Mouse (Mus musculus) neutrophil, adult 65 days (primary cell): Measurements from ENCODE around the gene Olfr1046. TPM values are rescaled to one million over a fixed set of nuclear protein-coding genes. Genes with fewer than 3 reads are reported as not detected.

Source experiments
- total RNA-seq: library from RNA; stranded (reverse); gene quantifications from 2 replicates; pipeline ENCODE4 v1.2.4, GENCODE M21; 2023

The Olfr1046 gene
- total RNA-seq: not detected in 2 replicates

DNA sequence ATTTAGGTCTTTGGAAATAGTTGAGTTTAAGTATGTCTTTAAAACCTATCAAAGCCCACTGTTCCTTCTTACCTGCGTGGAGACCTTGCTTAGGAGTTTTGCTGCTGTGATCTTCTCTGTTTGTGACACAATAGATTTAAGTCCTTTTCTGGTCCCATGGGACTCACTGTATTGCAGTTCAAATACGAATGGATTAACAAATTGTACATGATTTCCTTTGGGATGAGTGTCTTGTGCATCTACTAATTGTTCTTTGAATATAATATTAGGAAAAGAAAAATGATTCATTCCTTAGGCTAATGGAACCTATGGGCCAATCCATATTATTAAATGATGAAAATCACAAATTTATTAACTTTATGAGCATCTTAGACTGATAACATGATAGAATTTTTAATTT, at the start of gene Olfr1046:
Olfr1046 (minus strand) TSS at position 101 of the 400 bp plus-strand sequence.

GRCm38 (mm10) chr2:86258228-86258627, 39.1 kb upstream of the Olfr1046 start, which contains the start of gene Olfr1049:
Gene Olfr1049, minus strand, starts transcription at chr2:86258328.

DNA sequence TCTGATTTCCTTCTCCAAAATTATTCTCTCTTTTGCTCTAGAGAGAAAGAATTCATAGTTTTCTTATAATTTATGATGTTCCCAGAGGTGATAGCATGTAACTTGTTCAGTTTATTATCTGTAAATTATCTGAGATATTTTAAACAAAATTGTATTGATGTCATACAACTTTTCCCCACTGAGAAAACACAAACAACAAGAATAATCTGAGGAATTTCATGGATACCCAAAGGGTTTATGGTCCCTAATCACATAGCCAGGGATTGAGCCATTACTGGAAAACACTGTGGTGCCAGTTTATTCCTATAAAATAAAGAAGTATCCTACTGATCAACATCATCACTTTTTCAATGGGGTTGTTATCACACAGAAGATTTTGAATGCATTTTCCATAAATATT, 21.1 kb upstream of the Olfr1046 start, which contains the start of gene Olfr1048:
Olfr1048 (minus strand) TSS at position 101 of the 400 bp plus-strand sequence.

GRCm38 (mm10) chr2:86231301-86231700, 12.2 kb upstream of the Olfr1046 start, which contains the start of gene Olfr1047:
Gene Olfr1047, minus strand, starts transcription at chr2:86231401.

GRCm38 (mm10) chr2:86202909-86203308, 16.2 kb downstream of the Olfr1046 start, which contains the start of gene Olfr1045:
Gene Olfr1045, minus strand, starts transcription at chr2:86203009.

DNA sequence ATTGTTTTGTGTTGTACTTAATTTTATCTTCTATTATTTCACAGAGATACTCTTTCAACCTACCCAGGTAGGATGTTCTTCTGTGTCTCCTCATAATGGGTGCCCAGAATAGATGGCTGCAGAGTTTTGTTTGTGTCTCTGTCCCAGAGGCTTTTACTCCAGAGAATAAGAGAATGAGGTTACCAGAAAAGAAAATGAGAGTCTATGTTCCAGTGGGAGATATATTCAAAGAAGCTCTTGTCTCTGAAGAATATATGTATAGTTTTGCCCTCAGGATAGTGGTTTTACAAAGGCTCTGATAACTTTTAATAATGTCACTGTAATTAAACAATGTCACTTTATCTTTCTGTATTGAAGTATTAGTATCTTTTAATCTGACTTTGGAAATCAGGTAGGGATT, 33.5 kb downstream of the Olfr1046 start, which contains the start of gene Olfr52:
Olfr52 (minus strand) TSS at position 101 of the 400 bp plus-strand sequence.

GRCm38 (mm10) chr2:86177720-86178119, 41.4 kb downstream of the Olfr1046 start, which contains the start of gene Olfr1044:
Gene Olfr1044, minus strand, starts transcription at chr2:86177820.

DNA sequence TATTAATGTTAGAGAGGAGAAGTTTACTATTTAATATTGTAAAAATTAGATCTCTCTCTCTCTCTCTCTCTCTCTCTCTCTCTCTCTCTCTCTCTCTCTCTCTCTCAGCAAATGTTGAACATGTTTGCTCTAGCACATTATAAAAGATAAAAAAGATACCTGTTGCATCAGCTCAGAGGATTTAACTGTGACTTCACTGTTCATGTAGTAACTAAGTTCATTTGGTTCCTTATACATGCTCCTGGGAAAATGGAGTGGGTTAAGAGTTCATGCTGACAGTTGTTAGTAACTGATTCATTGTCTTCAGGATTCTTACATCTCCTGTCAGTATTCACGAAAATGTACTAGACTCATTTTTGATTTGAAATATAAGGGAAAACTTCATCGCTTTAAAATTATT, 51.7 kb downstream of the Olfr1046 start, which contains the start of gene Olfr1043:
Olfr1043 (minus strand) TSS at position 101 of the 400 bp plus-strand sequence.

Other genes starting within 250 kb of the Olfr1046 start
- gene Olfr1029, start 245.4 kb downstream of the Olfr1046 start, total RNA-seq: not detected in 2 replicates
- not detected in 2 replicates for gene Olfr1030, start 240.0 kb downstream of the Olfr1046 start, total RNA-seq
- not detected in 2 replicates for gene Olfr1031, start 229.0 kb downstream of the Olfr1046 start, total RNA-seq
- not detected in 2 replicates for gene Olfr1032, start 213.8 kb downstream of the Olfr1046 start, total RNA-seq
- not detected in 2 replicates for gene Olfr1033, start 198.7 kb downstream of the Olfr1046 start, total RNA-seq
- not detected in 2 replicates for gene Olfr1034, start 173.5 kb downstream of the Olfr1046 start, total RNA-seq
- not detected in 2 replicates for gene Olfr1036, start 145.3 kb downstream of the Olfr1046 start, total RNA-seq
- not detected in 2 replicates for gene Olfr1037, start 131.9 kb downstream of the Olfr1046 start, total RNA-seq
- not detected in 2 replicates for gene Olfr1039, start 83.4 kb downstream of the Olfr1046 start, total RNA-seq
- gene Olfr1040, start 72.6 kb downstream of the Olfr1046 start, total RNA-seq: not detected in 2 replicates
- gene Olfr1042, start 57.5 kb downstream of the Olfr1046 start, total RNA-seq: not detected in 2 replicates
- not detected in 2 replicates for gene Olfr1043, start 51.8 kb downstream of the Olfr1046 start, total RNA-seq
- gene Olfr1044, start 41.5 kb downstream of the Olfr1046 start, total RNA-seq: not detected in 2 replicates
- not detected in 2 replicates for gene Olfr52, start 33.6 kb downstream of the Olfr1046 start, total RNA-seq
- gene Olfr1045, start 16.3 kb downstream of the Olfr1046 start, total RNA-seq: not detected in 2 replicates
- not detected in 2 replicates for gene Olfr1047, start 12.1 kb upstream of the Olfr1046 start, total RNA-seq
- gene Olfr1048, start 21.0 kb upstream of the Olfr1046 start, total RNA-seq: not detected in 2 replicates
- gene Olfr1049, start 39.0 kb upstream of the Olfr1046 start, total RNA-seq: not detected in 2 replicates
- gene Olfr1051, start 59.8 kb upstream of the Olfr1046 start, total RNA-seq: not detected in 2 replicates
- gene Olfr1052, start 73.1 kb upstream of the Olfr1046 start, total RNA-seq: not detected in 2 replicates
- not detected in 2 replicates for gene Olfr1053, start 96.0 kb upstream of the Olfr1046 start, total RNA-seq
- gene Olfr1054, start 116.1 kb upstream of the Olfr1046 start, total RNA-seq: not detected in 2 replicates
- gene Olfr1055, start 131.0 kb upstream of the Olfr1046 start, total RNA-seq: not detected in 2 replicates
- gene Olfr1056, start 143.2 kb upstream of the Olfr1046 start, total RNA-seq: not detected in 2 replicates
- gene Olfr1057, start 159.1 kb upstream of the Olfr1046 start, total RNA-seq: not detected in 2 replicates
- not detected in 2 replicates for gene Olfr1058, start 169.2 kb upstream of the Olfr1046 start, total RNA-seq
- not detected in 2 replicates for gene Olfr1061, start 194.7 kb upstream of the Olfr1046 start, total RNA-seq
- not detected in 2 replicates for gene Olfr1062, start 207.4 kb upstream of the Olfr1046 start, total RNA-seq
- gene Olfr1065, start 231.3 kb upstream of the Olfr1046 start, total RNA-seq: not detected in 2 replicates
- not detected in 2 replicates for gene Olfr1066, start 237.0 kb upstream of the Olfr1046 start, total RNA-seq